ENCODE assay signal across 8 mouse cellular contexts in genomic region chr7:126777476-126777875, GRCm38 (mm10). TPM values are rescaled to one million over a fixed set of nuclear protein-coding genes. Genes with fewer than 3 reads are reported as not detected.
A peak's percentile ranks its signal among the peaks of the same experiment; 100 is the strongest.
DNase-seq lines count a peak whose midpoint lies in the region; ATAC-seq and TF ChIP-seq lines count a peak whose summit lies in the region.

No protein-coding gene starts in this region.

- H3K4me1 ChIP-seq in ES-Bruce4 (ENCODE audit: control insufficient read depth, insufficient read depth, low read length), result peaks cover 3% of the 10 kb centered on the region
- peaks cover 73% of the 10 kb centered on the region for H3K4me1 ChIP-seq in erythroblast, embryonic 14.5 days (ENCODE audit: control insufficient read depth)
- H3K4me1 ChIP-seq in intestine, postnatal 0 days (replicated peaks; ENCODE audit: control insufficient read depth, insufficient read depth, low read length), result no peaks in the 10 kb centered on the region; the same call in 1 of the 2 replicates
- H3K4me1 ChIP-seq in midbrain, embryonic 13.5 days (replicated peaks), result peaks cover 53% of the 10 kb centered on the region

- H3K4me3 ChIP-seq in ES-Bruce4 (ENCODE audit: low read depth, low read length), result peak overlapping the region; percentile 80
- peak overlapping the region; percentile 91 for H3K4me3 ChIP-seq in erythroblast, embryonic 14.5 days (replicated peaks)
- peak overlapping the region; percentile 73 for H3K4me3 ChIP-seq in intestine, postnatal 0 days (ENCODE audit: low read depth, low read length)
- peak overlapping the region; percentile 58 for H3K4me3 ChIP-seq in midbrain, embryonic 13.5 days (replicated peaks)

- peaks cover 6% of the 10 kb centered on the region for H3K36me3 ChIP-seq in ES-Bruce4 (ENCODE audit: control insufficient read depth, insufficient read depth, low read length, poor library complexity, severe bottlenecking)
- H3K36me3 ChIP-seq in erythroblast, embryonic 14.5 days (ENCODE audit: control insufficient read depth), result peaks cover 75% of the 10 kb centered on the region
- peaks cover 13% of the 10 kb centered on the region; the same call in 1 of the 2 replicates for H3K36me3 ChIP-seq in intestine, postnatal 0 days (ENCODE audit: control insufficient read depth, insufficient read depth)
- H3K36me3 ChIP-seq in midbrain, embryonic 13.5 days, result peaks cover 5% of the 10 kb centered on the region; the same call in 1 of the 2 replicates

- no peak for TF ChIP-seq EP300 in ES-Bruce4 (IDR thresholded peaks at IDR 0.05; ENCODE audit: insufficient read depth, low read depth, low read length)

- 51% methylated on average over 10 of the region's 10 CpGs for WGBS in intestine, postnatal 0 days
- 52% methylated on average over 10 of the region's 10 CpGs for WGBS in midbrain, embryonic 13.5 days

- H3K9me3 ChIP-seq in ES-Bruce4 (replicated peaks; ENCODE audit: control insufficient read depth, insufficient read depth, low read length, poor library complexity, severe bottlenecking), result no peaks in the 10 kb centered on the region
- no peaks in the 10 kb centered on the region for H3K9me3 ChIP-seq in erythroblast, embryonic 14.5 days (ENCODE audit: control insufficient read depth, low read length)
- H3K9me3 ChIP-seq in intestine, postnatal 0 days (ENCODE audit: control insufficient read depth), result no peaks in the 10 kb centered on the region
- H3K9me3 ChIP-seq in midbrain, embryonic 13.5 days, result no peaks in the 10 kb centered on the region

- H3K9ac ChIP-seq in ES-Bruce4 (ENCODE audit: low read depth, poor library complexity, severe bottlenecking), result peak overlapping the region; percentile 93
- peak overlapping the region; percentile 90 for H3K9ac ChIP-seq in intestine, postnatal 0 days (ENCODE audit: low read depth, low read length)
- H3K9ac ChIP-seq in midbrain, embryonic 13.5 days (replicated peaks), result peak overlapping the region; percentile 82

- TF ChIP-seq POLR2A in ES-Bruce4 (IDR thresholded peaks at IDR 0.05; ENCODE audit: insufficient read depth, low read length), result no peak

- peak; percentile 76 for DNase-seq in cerebellum, adult 11-12 months
- DNase-seq in cerebellum, adult 11 months, result no peak
- no peak for DNase-seq in c-Kit-positive CD71-positive TER-119-positive erythroid progenitor cells, embryonic 14.5 days (ENCODE audit: low spot score)
- no peak for DNase-seq in yolk sac, embryonic 10.5 days (ENCODE audit: low spot score)

- no peak for TF ChIP-seq CTCF in ES-Bruce4 (IDR thresholded peaks at IDR 0.05; ENCODE audit: low read depth, low read length)
- TF ChIP-seq CTCF in intestine, postnatal 0 days (IDR thresholded peaks at IDR 0.05; ENCODE audit: low read depth), result no peak

- H3K27ac ChIP-seq in ES-Bruce4 (ENCODE audit: insufficient read depth, low read length), result no peak overlapping the region
- H3K27ac ChIP-seq in intestine, postnatal 0 days (ENCODE audit: low read depth, low read length), result peak overlapping the region; percentile 82; the same call in 1 of the 2 replicates
- peak overlapping the region; percentile 91 for H3K27ac ChIP-seq in midbrain, embryonic 13.5 days

- no peak for ATAC-seq in intestine, postnatal 0 days
- no peak for ATAC-seq in midbrain, embryonic 13.5 days

- H3K27me3 ChIP-seq in ES-Bruce4 (ENCODE audit: control insufficient read depth, insufficient read depth, low read length, poor library complexity, severe bottlenecking), result no peaks in the 10 kb centered on the region
- H3K27me3 ChIP-seq in erythroblast, embryonic 14.5 days (ENCODE audit: control insufficient read depth), result no peaks in the 10 kb centered on the region
- H3K27me3 ChIP-seq in intestine, postnatal 0 days (replicated peaks; ENCODE audit: control insufficient read depth, insufficient read depth, low read length), result no peaks in the 10 kb centered on the region
- no peaks in the 10 kb centered on the region for H3K27me3 ChIP-seq in midbrain, embryonic 13.5 days

- H3K4me2 ChIP-seq in intestine, postnatal 0 days (replicated peaks; ENCODE audit: low read depth), result peak overlapping the region; percentile 99
- H3K4me2 ChIP-seq in midbrain, embryonic 13.5 days (replicated peaks), result peak overlapping the region; percentile 89

RNA-seq across cellular contexts. Expression of gene Ypel3, which starts 0.7 kb away (rescaled TPM):
- polyA plus RNA-seq in ES-Bruce4 (2011; ENCODE audit: insufficient read depth, insufficient read length, low read depth, missing spikeins), result 56.8 and 62.1 TPM in 2 replicates
- 156 and 161 TPM in 2 replicates for polyA plus RNA-seq in erythroblast, embryonic 14.5 days (2012)
- 63.1 and 64.6 TPM in 2 replicates for polyA plus RNA-seq in intestine, postnatal 0 days (2015; fragmentation: Nextera tagmentation; extraction: Ambion mirVana)
- 163 and 180 TPM in 2 replicates for polyA plus RNA-seq in midbrain, embryonic 13.5 days (2015; fragmentation: Nextera tagmentation; extraction: Ambion mirVana)

RNA-seq across cellular contexts. Expression of gene Tbx6, which starts 3.8 kb away (rescaled TPM):
- polyA plus RNA-seq in ES-Bruce4 (2011; ENCODE audit: insufficient read depth, insufficient read length, low read depth, missing spikeins), result 1.7 TPM in 2 replicates
- polyA plus RNA-seq in erythroblast, embryonic 14.5 days (2012), result 3.6 and 4.0 TPM in 2 replicates
- 0.17 TPM in 2 replicates for polyA plus RNA-seq in intestine, postnatal 0 days (2015; fragmentation: Nextera tagmentation; extraction: Ambion mirVana)
- 0.36 and 0.49 TPM in 2 replicates for polyA plus RNA-seq in midbrain, embryonic 13.5 days (2015; fragmentation: Nextera tagmentation; extraction: Ambion mirVana)

RNA-seq across cellular contexts. Expression of gene Gdpd3, which starts 11.3 kb away (rescaled TPM):
- 1.8 and 3.6 TPM in 2 replicates for polyA plus RNA-seq in ES-Bruce4 (2011; ENCODE audit: insufficient read depth, insufficient read length, low read depth, missing spikeins)
- 0.36 TPM in 1 of 2 replicates, not detected in the other for polyA plus RNA-seq in erythroblast, embryonic 14.5 days (2012)
- 13.9 and 14.6 TPM in 2 replicates for polyA plus RNA-seq in intestine, postnatal 0 days (2015; fragmentation: Nextera tagmentation; extraction: Ambion mirVana)
- 2.5 and 2.9 TPM in 2 replicates for polyA plus RNA-seq in midbrain, embryonic 13.5 days (2015; fragmentation: Nextera tagmentation; extraction: Ambion mirVana)

RNA-seq across cellular contexts. Expression of gene Ppp4c, which starts 14.8 kb away (rescaled TPM):
- 111 and 127 TPM in 2 replicates for polyA plus RNA-seq in ES-Bruce4 (2011; ENCODE audit: insufficient read depth, insufficient read length, low read depth, missing spikeins)
- polyA plus RNA-seq in erythroblast, embryonic 14.5 days (2012), result 11.0 and 12.3 TPM in 2 replicates
- 134 and 135 TPM in 2 replicates for polyA plus RNA-seq in intestine, postnatal 0 days (2015; fragmentation: Nextera tagmentation; extraction: Ambion mirVana)
- polyA plus RNA-seq in midbrain, embryonic 13.5 days (2015; fragmentation: Nextera tagmentation; extraction: Ambion mirVana), result 224 and 241 TPM in 2 replicates

RNA-seq across cellular contexts. Expression of gene Mapk3, which starts 18.1 kb away (rescaled TPM):
- 102 and 121 TPM in 2 replicates for polyA plus RNA-seq in ES-Bruce4 (2011; ENCODE audit: insufficient read depth, insufficient read length, low read depth, missing spikeins)
- polyA plus RNA-seq in erythroblast, embryonic 14.5 days (2012), result 16.3 and 18.0 TPM in 2 replicates
- polyA plus RNA-seq in intestine, postnatal 0 days (2015; fragmentation: Nextera tagmentation; extraction: Ambion mirVana), result 131 and 142 TPM in 2 replicates
- 78.8 and 80.7 TPM in 2 replicates for polyA plus RNA-seq in midbrain, embryonic 13.5 days (2015; fragmentation: Nextera tagmentation; extraction: Ambion mirVana)
